Mouse (Mus musculus) heart, postnatal 4 days (tissue): Measurements from ENCODE around the gene Mrpl16. TPM values are rescaled to one million over a fixed set of nuclear protein-coding genes. Genes with fewer than 3 reads are reported as not detected.

Experiments used
- DNase-seq: peaks from one replicate; pipeline ENCODE4 v3.0.0; 2021
- total RNA-seq, 2 experiments: library from RNA; stranded (reverse); gene quantifications; 2 replicates each; pipeline ENCODE4 v1.2.3; 2021

Mrpl16 gene
- total RNA-seq, result 10 to 100 TPM; 88.3 to 89.9 TPM

DNA sequence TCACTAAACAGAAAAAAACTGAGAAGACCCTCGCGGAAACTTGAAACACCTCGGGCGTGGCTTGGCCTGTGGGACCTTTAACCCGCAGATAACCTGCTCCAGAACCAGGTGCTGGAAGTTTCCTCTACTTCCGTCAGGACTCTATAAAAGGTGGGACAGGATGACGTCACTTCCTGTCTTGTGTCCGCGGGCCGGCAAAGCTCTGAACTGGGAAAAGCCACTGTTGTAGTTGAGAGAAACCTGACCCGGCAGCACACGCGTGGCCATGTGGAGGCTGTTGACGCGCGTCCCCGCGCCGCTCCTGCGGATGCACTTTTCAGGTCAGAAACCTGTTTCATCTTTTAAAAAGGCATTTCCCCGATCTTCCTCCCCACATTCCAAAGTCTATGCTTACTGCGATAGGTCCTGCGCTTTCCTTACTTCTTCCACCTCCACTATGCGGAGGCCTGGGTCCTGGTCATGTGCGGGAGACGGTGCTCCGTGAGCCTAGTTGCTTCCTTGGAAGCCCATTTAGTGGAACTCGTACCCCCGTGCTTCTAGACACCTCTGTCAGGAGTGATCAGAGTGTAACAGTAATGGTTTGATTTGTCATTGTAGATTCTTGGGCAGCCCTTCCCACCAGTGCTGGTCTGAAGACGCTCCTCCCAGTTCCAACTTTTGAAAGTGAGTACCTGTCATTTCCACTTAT is at the start of gene Mrpl16:
Mrpl16 (plus strand) TSS at position 187 of the 688 bp plus-strand sequence.
- DNase-seq, result peak; percentile 93

DNA sequence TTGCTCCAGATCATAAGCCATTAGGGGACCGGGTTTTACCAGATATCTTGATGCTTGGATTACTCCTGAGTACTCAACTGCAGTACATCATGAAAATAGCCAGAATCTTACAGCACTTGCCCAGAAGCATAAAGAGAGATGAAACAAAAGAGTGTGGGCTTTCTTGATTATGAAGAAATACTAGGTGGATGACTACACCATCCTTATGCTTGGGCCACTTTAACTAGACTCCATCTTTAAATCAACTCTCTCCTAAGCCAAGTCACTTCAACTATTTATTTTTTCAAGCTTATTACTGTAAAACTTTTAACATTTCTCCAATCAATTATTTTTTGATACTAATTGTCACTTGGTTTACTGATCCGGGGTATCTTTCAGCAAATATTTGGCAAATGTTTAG is 46.3 kb upstream of the Mrpl16 start:
- DNase-seq, result no peak

DNA sequence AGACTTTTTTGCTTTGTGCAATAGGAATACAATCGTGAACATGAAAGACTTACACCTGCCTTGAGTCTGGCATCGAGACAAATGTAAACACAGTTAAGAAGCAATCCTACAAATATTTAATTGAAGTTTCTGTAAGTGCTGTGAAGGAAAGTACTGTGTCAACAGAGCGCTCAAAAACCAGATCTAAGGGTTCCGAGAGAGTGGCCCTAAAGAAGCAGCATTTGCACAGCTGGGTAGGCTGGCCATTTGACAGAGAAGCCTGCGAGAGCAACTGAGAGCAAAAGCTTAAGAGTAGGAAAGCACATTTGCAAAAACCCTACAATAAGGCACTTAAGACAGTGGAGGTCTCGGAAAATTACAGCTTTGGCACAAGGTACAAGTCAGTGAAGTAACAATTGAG is 45.9 kb upstream of the Mrpl16 start:
- DNase-seq, result no peak

DNA sequence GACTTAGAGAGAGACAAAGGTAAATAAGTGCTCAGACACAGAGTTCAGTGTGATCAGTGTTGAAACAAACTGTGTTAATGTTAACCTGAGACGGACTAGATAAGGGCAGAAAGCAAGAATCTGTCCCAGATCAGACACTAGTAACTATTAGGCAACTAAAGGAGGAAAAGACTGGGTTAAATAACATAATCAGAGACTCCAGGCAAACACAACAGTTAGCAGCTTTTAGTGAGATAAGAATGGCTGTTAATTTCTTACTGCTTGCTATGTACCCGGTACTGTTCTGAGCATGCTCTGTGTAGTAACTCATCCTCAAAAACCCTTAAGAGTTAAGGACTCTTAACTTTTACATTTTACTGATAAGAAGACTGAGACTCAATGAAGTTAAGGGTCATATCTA is 44.3 kb upstream of the Mrpl16 start:
- DNase-seq, result no peak

DNA sequence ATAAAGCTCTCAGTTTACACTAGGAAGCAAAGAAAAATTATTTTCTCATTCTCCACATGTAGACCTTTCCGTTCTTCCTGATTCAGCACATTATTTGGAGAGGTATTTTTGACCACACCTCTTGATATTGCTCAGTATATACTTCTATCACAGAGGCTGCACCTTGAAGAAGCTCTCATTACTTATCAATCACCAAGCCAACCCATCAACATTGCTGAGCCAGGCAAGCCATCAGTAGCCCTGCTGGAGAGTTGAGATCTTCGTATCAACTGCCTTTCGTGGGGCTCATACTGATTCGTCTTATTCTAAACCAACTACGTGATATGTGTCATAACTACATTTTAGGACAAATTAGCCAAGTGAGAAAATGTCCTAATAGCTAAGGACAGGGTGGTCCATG is 42.9 kb upstream of the Mrpl16 start:
- DNase-seq, result no peak

DNA sequence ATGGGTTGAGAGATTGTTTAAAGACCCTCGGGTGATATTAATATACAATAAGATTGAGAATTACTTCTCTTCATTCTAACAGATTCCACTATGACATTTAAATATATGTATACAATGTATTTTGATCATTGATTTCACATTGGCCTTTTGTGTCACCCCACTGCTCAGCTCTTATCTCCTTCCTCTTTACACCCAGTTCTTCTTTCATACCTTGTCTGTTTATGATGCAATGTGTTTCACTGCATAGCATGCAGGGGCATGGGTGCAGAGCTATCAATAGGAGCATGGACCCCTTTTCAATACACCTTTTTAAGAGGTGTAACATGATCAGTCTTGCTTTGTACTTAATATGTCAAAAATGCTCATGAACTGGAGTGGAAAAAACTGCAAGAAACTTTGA is 39.9 kb upstream of the Mrpl16 start:
- DNase-seq, result no peak

DNA sequence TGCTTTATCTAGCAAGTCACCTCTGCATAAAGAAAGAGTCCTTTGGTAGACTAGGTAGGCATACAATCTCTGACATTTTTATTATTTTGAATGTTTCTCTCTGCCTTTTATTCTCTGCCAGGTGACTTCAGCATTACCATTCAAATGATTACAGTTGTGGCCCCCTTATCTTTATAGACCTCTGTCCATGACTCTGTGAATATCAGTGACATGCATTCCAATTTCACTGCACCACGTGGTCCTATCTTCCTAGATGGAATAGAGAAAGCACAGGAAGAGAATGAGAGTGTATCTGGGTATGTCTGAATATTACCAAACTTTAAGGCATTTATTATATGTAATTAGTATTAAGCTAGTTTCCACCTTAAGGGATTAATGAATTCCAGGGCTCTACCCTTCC is 33.7 kb upstream of the Mrpl16 start:
- no peak for DNase-seq

DNA sequence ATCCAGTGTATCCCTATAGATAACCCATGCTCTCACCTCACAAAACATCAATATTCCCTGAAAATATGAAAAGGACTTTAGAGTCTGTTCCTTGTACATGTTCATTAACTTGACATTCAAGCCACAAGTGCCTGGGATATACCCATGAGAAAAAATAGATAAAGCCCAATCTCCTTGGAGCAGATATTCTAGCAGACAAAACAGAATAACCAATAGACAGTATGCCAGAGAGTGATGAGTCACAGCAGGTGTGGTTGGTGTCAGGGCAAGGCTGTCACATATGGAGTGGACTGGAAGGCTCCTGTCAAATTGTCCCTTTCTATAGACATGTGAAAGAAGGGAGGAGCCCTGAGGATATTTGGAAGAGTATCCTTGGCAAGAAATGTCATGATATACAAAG is 24.5 kb upstream of the Mrpl16 start:
- DNase-seq, result no peak

DNA sequence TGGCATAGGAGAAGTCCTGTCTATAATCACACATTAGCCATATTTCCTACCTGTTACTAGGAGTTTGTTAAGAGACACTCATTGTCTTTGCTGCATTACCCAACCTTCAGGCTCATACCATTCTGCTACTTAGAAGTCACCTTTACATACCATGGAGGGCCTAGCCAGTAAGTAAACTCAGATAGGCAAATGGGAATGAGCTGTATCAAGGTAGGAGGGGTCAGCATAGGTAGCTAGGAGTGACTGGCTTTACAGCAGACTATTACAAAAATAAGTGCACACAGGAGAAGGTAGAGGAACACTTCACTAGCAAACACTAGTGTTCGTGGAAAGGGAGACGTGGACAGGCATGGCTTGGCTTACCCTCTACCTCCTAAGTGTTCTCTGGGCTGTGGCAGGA is 22.9 kb upstream of the Mrpl16 start, which contains the start of gene Gif:
Gif (plus strand) TSS at position 257 of the 400 bp plus-strand sequence.
- no peak for DNase-seq

DNA sequence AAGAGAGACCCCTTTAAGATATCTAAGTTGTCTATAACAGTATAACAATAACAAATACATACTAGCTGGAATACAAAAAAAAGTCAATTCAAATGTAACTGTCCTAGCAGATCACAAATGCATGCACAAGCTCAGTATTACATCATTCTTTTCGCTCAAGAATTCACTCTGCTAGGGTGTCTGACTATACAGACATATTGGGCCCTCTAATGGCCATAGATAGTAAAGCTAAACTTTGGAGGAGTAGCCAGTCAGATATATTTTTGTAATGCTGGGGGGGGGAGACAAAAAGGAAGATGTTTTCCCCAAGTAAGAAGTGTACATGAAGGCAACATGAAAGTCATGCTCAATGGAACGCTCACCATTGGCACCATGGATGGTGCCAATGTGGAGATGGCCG is 5.1 kb upstream of the Mrpl16 start:
- DNase-seq, result no peak

DNA sequence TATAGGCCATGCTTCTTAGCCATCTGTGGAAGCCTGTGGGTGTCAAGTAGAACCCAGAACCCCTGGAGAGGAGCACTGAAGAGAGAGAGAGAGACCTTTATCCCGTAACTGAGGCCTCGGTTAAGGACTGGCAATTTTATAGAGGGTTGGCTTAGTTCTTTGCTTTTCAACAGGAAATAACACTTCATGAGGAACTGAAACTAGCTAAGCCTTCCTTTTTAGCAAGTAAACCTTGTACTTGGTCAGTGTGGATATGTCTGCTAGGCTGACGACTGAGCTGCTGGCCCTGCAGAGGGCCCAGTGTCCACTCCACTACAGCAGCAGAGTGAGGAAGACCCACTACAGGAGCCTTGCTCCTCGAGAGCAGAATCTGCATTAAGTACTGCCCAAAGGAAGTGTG is 3.8 kb upstream of the Mrpl16 start:
- no peak for DNase-seq

DNA sequence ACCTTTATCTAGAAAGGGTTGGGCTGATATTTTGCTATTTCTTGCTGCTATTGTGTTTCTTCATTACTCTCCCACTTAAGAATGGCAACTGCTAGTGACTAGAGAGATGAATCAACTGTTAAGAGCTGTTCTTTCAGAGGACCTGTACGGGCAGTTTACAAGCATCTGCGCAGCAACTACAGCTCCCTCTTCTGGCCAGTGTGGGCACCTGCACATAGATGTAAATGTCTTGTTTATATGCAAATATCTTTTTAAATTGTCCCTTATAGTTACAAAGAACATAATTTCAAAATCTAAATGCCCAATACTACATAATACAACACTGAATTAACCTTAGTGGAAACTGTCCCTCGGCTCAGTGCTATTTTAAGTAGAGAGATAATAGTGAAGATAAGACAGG is 2.0 kb upstream of the Mrpl16 start:
- peak; percentile 18 for DNase-seq

DNA sequence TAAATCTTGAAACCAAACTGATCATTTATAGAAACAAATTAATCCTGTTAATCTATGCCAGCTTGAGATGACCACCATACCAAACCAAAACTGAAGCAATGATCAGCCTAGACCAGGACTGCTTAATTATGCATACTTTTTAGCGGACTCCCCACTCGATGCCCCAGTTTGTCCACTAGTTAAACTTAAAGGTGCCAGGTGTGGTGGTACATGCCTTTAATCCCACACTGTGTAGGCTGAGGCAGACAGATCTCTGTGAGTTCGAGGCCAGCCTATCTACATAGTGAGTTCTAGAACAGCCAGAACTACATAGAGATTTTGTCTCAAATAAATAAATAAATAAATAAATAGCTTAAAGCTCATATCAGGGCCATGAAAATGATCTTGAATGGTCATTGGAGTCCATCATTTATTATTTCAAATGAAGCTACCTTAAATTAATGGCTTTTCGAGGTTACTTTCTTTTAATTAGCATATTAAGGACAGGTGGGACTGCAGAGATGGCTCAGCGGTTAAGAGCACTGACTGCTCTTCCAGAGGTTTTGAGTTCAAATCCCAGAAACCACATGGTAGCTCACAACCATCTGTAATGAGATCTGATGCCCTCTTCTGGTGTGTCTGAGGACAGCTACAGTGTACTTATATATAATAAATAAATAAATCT is 802 bp upstream of the Mrpl16 start:
- DNase-seq, result no peak

DNA sequence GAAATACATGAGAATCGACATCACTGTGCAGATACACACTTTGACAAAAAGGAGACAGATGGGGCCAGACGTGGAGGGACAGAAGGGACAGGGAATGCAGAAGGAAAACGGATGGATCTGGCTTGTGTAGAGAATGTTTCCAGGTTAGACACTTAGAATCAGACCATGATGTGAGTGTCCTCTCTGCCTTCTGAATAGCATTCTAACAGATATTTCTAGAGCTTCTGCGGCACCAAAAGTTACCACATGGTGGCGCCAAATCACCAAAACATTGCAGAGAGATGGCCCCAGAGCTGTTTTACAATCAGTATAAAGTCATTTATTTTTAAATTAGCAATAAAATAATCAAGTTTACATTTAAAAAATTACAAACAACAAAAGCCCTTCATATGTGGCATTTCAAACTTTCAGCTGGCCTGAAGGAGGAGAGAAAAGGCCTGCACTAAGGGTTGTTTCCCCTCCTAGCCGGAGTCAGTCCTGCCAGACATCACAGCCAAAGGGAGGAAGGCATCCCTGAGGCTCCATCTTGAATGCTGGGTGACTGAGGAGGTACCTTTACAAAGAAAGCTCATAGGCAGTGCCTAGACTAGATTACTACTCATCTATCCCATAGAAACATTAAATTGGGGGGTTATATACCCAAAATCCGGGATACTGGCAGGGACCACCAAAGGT is 7.1 kb downstream of the Mrpl16 start:
- DNase-seq, result peak; percentile 78

DNA sequence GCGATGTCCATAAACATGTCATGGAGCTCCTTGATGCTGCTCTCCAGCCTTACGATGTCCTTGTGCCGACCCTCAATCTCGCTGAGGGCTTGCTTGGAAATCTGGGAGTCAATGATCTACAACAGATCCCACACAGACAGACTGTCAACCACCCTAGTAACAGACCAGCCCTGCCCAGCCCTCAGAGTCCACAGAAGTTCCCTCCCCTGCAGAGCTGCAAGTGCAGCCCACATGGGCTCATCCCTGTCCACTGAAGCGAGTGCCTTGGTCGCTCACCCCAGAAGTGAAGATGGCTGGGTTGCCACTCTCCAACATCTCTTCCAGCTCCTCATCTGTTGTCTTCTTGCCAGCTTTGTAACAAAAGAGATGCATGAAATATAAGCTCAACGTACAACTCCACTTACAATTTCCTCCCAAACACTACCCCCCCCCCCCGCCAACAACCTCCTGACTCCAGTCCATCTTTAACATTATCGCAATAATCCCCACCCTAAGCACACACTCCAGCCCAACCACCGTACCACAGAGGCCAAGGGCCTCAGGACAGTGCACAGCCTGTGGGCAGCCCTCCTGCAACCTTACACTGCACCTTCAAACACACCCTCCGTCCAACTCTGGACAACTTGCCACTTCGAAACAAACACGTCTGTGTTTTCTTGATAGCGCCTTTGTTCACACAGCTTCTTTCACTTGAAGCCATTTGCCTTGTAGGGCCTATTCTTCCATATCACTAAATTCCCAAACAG is 15.4 kb downstream of the Mrpl16 start:
- no peak for DNase-seq

DNA sequence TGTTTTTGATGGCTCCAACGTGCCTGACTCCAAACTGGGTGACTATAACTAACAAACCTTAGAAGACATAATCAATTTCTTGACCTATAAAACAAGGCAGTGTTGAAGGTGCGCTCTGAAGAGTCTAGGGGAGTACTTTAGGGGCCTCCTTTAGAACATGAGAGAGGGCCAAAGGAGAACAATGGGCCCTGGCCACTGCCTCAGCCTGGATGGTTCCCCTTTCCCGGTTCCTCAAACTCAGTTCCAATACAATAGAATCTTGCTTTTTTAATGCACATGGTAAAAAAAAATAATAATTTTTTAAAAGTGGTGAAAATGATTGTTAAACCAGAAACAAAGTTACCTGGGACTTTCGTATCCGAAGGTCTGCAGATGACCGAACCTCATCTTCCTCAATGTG is 17.6 kb downstream of the Mrpl16 start:
- DNase-seq, result no peak

DNA sequence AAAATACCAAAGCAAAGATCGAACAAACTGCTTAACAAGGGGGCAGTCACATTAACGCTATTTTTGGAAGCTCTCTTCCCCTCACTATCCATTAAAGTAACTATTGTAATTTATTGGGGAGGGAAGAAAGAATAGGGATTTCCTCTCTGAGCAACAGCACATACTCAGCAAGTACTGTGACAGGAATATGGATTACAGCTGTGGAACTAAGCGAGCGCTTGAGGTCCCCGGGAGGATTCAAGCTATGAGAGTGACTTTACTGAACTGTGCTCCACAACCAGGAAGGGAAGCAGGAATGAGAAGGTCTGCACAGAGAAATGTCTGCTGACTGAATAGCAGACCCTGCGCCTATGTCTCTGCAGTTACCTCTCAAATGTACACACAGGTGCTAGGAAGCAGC is 18.7 kb downstream of the Mrpl16 start:
- DNase-seq, result no peak

DNA sequence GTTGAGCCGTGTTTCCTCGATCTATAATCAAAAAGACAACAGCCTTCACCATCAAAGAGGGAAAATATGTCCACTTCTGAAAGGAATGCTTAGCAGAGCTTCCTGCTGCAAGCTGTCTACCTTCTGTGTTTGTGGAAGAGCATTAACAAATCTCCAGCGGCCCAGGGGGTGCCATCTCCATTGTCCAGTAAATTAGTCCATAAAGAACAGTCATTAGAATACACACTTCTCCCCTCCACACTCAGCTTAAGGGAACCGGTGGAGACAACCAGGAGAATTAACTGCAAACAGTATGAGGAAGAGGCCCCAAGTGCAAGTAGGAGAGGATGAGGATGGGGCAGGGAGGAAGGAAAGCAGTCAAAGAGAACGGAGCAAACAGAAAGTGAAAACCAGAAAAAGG is 21.6 kb downstream of the Mrpl16 start:
- no peak for DNase-seq

DNA sequence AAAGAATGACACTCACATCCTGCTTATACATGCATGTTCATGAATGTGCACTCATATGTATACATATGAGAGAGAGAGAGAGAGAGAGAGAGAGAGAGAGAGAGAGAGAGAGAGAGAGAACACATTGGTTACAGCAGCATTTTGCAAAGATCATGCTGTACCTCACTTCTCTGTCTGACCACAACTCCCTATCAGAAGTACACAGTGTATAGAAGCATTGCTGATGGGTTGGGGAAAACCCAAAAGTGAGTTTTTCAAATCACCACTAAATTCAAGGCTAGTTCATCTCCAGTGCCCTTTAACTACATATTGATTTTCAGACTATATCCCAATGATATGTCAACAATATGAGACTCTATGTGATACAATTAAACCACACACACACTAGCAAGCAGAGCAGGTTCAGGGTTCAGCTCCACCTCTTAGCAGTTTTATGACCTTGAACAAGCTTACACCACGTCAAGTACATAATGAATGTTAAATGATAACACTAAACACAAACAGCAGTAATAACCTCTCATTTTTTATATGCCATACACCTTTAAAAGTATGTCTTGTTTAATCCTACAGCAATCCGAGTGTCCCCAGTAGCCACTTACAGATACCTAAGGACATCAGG is 23.7 kb downstream of the Mrpl16 start:
- DNase-seq, result no peak

DNA sequence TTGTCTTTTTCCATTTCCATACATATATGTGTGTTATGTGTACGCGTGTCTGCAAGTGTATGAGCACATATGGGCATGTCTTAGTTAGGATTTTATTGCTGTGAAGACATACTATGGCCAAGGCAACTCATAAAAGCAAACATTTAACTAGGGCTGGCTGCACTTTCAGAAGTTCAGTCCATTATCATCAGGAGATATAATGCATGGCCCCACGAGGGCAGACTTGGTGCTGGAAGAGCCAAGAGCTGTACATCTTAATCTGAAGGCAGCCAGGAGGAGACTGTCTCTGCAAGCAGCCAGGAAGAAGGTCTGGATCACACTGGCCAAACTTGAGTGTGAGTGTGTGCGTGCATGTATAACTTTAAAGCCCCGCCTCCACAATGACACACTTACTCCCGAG is 24.3 kb downstream of the Mrpl16 start:
- no peak for DNase-seq

DNA sequence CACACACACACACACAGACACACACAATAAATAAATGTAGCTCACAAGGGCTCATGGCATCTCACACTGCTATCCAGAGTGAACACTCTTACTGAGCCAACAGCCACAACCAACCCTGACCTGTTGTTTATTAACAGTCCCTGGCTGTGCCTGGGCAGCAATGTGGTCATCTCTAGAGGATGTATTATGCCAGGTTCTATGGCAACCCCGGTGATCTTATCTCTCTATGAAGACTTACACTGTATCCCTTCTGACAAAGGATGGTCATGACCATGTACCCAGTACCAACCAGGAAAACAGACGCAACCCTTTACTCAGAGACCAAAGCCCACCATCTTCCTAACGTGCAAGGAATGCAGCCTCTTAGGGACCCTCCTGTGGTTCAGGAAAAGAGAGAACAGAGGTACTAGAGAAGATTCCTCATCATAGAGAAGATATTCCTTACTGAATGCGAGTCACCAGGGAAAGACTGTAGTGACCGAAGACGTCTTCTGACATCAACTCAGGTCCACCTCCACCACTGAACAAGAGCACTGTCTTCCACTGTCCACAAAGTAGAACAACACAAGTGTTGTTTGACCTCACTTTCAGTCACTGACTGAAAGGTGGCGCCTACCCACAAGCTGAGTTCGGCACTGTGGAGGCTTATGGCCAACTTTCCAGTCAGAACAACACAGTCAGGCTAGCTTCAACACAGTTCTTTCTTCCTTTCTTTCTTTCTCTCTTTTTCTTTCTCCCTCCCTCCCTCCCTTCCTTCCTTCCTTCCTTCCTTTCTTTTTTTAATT is 30.5 kb downstream of the Mrpl16 start:
- no peak for DNase-seq

DNA sequence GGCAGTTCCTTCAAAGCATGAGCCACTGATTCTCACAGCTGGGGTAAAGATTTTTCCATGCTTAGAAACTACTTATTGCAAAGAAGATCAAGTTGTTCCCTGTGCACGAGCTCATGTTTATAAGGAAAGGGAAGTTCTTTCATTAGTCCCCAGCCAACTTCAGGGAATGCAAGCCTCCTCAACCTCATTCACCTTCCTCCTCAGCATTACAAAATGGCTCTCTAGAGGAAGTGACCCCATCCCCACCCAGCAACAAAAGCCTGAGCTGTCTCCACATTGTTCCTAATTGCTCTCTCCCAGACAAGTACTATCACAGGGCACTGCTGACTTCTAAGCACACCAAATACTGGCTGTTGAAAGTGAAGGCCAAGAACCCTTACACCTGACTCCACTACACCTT is 34.2 kb downstream of the Mrpl16 start:
- no peak for DNase-seq
